Mouse (Mus musculus) MN1 (cell line): ENCODE data around the gene Sh3gl3.

Experiments used
- DNase-seq: peaks from one replicate; pipeline ENCODE4 v3.0.0-alpha.2; 2016; ENCODE audit warnings: low spot score

The Sh3gl3 gene

DNA sequence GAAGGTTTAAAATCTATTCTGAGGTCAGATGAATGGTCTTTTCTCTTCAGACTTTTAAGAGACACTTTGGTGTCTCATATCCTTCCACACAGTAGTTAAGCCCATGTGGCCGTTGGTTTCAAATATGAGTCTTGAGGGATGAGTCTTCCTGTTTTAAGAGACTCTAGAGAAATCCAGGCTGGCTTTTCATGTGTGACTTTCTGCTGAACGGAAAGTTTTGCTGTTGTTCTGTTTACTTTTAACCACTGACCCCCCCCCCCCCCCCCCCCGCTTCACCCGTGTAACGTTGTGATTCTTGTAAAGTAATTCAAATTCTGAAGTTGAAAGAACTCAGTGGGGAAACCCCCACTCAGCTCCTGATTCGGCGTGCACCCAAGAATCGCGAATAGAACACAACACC is 61.8 kb downstream of the Sh3gl3 start:
- no peak for DNase-seq

DNA sequence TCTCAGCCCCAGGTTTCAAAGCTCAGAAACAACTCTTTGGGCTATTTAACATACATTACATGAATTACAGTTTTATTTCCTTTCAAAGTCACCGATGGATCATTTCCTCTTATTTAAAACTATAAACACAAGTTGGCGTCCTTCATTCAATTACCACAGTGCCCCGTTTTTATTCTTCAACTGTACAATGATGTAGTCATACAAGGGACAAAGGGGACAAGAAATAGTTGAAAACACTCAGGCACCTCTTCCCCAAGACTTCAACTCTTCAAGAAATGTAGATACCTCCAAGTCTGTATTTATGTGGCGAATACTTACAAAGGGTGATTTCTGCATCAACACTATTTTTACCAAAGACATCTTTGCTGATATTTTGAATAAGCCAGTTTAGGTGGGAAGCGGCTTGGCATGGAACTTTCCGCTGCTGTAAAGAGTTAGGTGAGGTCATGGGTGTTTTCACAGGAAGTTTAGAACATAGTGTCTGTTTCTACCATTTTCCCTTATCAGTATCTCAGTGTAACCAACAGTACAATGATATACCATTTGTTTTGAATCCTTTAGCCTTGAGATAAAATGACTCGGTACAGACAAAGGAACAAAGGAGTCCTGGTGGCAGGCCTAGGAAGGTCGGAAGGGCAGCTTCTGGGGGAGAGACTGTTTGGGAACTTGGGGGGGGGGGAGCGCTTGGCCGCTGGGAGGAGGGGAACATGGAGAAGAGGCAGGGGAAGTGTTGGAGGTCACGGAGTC is 62.7 kb downstream of the Sh3gl3 start:
- DNase-seq: no peak

GRCm38 (mm10) chr7:82236899-82237162 is 63.2 kb downstream of the Sh3gl3 start:
- DNase-seq: no peak

GRCm38 (mm10) chr7:82240424-82241240 is 67.0 kb downstream of the Sh3gl3 start:
- DNase-seq: no peak

- DNase-seq: no peak
Measured at GRCm38 (mm10) chr7:82244701-82245100, 71.1 kb downstream of the Sh3gl3 start.

DNA sequence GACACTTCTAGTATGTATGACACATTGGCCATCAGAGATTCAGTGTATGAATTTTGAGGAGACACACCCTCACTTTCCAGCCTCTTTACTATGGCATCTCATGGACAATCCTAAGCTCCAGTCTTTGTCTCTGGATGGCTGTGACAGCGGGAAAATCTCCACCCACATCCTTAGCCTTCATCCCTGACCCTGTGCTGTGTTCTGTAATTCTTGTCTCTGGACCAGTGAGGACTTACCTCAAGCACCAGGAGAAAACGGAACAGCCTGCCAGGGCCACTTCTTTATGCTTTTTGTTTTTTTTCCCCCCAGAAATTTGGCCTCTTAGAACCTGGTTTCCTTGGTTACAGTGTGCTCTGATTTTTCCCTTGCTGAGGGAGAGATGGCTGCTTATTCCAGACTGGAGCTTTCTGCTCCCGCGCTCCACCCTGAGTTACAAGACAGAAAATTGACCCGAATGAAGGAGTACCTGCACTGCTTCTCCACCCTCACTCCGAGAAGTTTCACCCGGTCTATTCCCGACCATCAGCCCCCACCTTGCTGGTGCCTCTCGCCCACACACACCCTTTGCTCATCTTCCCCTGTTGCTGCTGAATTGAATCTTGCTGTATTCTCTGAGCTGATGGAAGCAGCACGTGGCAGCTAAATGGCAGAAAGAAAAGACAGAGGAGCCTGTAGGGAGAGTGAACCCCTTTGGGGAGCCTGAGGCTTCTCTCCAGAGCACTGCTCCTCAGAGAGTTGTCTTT is 75.5 kb downstream of the Sh3gl3 start:
- DNase-seq: no peak

DNA sequence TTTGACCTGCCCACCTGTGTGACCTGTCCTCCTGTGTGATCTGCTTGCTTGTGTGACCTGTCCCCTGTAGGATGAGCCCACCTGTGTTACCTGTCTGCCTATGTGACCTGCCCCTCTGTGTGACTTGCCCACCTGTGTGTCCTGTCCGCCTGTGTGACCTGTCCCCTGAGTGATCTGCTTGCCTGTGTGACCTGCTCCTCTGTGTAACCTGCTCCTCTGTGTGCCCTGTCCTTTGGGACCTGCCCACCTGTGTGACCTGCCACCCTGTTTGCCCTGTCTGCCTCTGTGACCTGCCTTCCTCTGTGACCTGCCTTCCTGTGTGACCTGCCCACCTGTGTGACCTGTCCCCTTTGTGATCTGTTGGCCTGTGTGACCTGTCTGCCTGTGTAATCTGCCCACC is 79.7 kb downstream of the Sh3gl3 start:
- no peak for DNase-seq

GRCm38 (mm10) chr7:82256936-82257335 is 83.3 kb downstream of the Sh3gl3 start:
- no peak for DNase-seq

GRCm38 (mm10) chr7:82257530-82257929 is 83.9 kb downstream of the Sh3gl3 start:
- DNase-seq: no peak

DNA sequence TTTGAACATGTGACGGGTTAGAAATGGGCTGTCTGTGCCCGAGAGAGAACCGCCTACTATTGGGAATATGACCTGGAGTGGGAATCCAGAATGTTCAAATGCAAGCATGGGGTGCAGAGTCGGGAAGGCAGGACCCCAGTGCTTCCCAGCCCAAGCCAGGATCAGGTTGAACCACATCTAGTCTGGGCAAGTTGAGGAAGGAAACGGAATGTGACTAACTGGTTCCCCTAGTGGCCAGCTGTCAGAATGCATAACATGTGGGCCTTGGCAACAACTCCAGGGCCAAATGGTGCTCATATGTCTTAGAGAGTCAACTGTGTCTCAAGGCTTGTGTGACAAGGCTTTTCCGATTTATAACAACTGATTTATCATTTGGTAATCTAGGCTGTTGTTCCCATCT is 86.6 kb downstream of the Sh3gl3 start:
- no peak for DNase-seq

DNA sequence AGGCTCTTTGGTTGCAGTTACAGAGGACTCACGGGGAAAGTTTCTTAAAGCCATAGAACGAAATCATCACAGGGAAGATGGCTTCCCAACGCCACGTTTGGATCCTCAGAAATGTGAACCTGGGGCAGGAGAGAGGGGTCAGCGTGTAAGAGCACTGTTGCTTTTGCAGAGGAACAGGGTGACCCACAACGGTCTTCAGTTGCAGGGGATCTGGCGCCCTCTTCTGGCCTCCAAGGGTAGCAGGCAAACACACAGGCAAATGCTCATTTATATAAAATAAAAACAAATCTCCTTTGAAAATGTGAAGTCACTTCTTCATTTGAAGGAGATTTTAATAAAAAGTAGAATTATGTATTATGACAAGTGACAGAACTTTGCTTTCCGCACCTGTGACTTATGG is 89.5 kb downstream of the Sh3gl3 start:
- DNase-seq: no peak

DNA sequence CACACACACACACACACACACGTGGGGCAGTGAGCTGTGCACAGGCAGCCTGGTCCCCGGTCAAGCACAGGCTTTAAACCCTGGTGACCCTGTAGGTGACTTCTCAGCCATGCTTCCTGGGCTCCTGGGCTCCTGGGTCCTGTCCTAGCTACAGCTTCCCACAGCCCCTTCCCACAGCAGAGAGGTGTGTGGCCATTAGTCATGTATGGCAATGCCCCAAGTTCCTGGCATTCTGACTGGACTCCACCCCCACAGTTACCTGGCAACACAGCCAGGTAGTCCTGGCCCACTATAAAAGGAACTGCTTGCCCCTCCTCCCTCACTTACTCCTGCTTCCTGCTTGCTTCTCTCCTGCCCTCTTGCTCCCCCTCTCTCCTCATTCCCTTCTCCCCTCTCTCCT is 90.5 kb downstream of the Sh3gl3 start:
- DNase-seq: no peak

GRCm38 (mm10) chr7:82265365-82265764 is 91.7 kb downstream of the Sh3gl3 start:
- DNase-seq: no peak

DNA sequence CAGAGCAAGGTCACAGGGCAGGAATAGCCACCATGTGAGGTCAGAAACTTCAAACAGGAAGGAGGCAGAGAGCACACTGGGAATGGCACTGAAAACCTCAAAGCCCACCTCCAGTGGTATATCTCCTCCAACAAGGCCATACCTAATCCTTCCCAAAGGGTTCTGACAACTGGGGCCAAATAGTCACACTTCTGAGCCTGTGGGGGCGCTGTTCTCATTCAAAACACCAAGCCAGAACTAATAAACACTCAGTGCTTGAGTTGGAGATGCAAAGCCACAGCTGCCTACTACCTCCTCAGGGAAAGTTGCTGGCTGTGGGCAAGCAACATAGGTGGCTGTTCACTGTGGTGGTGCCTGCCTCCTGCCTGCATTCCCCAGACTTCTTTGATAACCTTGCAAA is 96.3 kb downstream of the Sh3gl3 start:
- DNase-seq: no peak

DNA sequence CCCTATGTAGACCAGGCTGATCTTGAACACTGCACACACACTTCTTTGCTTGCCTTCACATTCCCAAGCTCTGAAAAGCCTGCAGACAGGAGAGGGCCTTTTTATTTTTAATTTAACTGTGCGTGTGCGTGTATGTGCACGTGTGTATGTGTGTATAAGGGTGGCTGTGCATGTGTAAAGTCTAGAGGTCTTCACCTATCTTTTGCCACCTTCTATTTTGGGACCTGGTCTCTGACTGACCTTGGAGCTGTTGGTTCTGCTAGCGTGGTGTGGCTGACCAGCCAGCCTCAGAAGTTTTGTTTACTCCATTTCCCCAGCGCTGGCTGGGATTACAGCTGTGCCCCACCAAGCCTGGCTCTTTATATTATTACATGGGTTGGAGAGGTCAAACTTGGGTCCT is 98.1 kb downstream of the Sh3gl3 start:
- DNase-seq: no peak

DNA sequence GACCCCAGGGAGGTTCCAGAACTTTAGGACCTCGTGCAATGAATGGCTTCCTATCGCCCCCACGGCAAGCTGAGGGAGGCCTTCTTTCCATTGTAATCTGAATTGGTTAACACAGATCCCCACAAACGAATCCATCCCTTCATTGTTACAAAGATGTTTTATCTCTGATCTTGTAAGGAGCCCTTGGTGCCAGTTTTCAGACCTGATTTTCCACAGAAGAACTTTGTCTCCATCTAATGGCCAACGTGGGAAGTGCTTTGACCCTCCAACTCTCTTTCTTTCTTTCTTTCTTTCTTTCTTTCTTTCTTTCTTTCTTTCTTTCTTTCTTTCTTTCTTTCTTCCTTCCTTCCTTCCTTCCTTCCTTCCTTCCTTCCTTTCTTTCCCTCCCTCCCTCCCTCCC is 99.2 kb downstream of the Sh3gl3 start:
- peak; percentile 48 for DNase-seq

DNA sequence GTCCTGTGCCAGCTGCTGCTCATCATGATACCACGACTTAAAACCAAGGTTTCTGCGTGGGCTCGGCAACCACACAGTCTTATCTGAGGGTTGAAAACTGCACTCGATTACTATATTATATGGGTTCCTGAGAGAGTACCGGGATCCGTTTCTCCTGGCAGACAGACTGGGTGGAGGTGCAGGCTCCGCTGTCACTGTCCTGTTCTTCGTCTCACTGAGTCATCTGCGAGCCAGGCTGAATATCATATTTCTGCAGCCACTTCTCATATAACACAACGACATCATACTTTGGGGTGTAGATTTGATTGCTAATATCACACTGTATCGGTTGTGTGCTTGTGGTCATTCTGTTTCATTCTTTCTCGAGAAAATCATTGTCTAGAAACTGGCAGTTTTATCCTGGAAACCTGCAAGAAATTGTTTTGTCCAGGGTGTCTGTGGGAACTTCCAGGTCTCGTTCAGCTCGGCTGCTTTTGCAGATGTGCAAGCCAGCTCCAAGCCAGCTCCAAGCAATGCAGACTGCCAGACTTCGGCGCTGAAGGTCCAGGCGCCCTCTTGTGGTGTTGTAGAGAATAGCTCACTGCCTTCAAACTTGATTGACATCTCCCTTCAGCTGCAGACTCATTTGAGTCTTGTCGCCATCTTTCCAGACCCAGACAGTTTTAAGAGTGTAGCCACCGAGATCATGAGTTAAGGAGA is 100.5 kb downstream of the Sh3gl3 start:
- DNase-seq: peak; percentile 26

DNA sequence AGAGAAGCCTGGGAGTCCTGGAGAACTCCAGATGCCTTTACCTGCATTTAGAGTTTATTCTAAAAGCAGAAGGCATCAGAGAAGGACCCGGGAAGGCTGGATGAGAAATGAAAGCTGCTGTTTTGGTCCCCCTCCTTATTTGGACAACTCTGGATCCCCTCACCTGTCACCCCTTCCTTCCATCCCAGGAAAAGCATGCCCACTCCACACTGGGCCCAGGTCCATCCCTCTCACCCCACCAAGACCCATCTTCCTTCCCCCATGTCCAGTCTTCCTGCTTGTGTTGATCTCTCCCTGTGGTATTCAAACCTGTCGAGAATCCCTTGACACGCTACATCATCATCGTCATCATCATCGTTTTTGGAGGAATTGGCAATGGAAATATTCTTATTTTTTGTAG is 101.3 kb downstream of the Sh3gl3 start:
- DNase-seq: no peak

DNA sequence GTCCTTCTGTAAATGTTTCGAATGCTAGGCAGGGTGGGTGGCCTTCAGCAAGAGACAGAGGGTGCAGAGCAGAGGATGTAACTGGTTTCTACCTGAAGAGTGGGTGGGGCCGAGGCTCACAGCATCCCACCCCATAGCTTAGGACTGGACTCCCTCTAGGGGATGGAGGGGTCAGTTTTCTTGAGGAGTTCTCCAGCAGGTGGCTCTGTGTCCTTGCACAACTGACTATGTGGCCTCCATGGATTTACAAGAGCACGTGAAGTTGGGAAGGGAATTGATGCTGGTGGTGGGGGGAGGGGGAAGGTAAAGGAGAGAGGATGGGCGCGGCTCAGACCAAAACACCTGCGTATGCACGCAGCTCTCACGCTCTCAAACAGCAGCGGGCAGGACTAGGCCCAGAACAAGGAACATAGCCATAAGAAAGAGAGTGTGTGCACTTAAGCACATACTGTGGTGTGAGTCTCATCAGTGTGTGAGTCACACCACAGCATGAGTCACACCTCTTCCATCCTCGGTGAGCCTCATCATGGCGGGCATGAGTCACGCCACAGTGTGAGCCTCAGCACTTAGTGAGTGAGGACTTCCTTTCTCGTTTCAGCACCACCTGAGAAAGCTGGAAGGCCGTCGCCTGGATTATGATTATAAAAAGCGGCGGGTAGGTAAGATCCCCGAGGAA is 102.0 kb downstream of the Sh3gl3 start:
- DNase-seq: no peak

DNA sequence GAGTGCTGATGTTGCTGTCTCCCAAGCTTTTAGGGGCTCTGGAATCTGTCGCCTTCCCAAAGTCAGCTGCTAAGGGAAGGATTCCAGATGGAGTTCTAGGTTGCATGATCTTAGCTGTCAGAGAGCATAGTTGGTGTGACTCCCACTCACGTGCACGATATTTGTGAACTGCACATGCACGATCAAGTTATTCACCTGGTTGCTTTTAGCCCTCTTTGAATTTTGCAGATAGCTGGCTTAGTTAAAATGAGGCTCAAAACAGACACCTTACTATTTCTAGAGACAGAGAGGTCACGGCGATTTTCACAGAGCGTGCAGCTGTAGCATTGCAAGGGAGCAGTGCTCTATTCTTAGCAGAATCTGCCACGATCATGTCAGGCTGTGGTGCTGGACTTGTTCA is 108.4 kb downstream of the Sh3gl3 start:
- DNase-seq: no peak

DNA sequence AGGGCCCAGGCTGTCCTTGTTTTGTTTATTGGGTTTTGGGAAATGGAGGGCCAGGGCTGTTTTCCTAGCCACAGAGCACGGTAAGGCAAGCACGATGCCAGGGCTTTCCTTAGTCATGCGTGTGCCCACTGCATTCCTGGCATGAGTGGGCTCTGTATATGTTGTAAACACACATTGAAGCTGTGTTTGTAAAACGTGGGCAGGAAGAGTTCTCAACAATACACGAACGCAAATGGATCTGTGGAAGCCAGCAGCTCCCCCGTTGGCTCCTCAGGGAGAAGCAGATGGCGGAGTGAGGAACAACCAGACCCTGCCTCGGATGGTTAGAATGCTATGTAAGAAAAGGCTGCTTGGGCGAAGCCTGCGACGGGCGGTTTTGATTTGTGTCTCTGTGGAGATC is 108.8 kb downstream of the Sh3gl3 start:
- no peak for DNase-seq

DNA sequence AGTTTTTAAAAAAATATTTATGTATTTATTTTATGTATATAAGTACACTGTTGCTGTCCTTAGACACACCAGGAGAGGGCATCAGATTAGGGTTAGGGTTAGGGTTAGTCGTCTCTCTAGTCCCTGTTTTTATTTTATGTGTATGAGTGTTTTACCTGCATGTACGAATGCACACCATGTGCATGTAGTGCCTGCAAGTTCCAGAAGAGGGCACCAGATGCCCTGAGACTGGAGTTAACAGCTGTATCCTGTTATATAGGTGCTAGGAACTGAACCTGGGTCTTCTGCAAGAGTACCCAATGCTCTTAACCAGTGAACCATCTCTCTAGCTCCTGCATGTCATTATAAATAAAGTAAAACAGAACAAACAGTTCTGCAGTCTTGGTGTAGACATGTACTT is 113.6 kb downstream of the Sh3gl3 start:
- no peak for DNase-seq
